Mouse (Mus musculus) midbrain, postnatal 0 days (tissue): Measurements from ENCODE around the gene Kcnk2. TPM values are rescaled to one million over a fixed set of nuclear protein-coding genes. Genes with fewer than 3 reads are reported as not detected.

Source experiments
- ATAC-seq: fragments of 200-750 bp; cut with Nextera tagmentation; 2 replicates; pipeline ENCODE4 v1.8.0; 2017; ENCODE audit warnings: moderate number of reproducible peaks, mild to moderate bottlenecking, moderate TSS enrichment, moderate library complexity; ENCODE audit not compliant: low FRiP score
- DNase-seq: peaks from one replicate; pipeline ENCODE4 v3.0.0-alpha.2; 2015; ENCODE audit warnings: low spot score
- H3K27ac ChIP-seq: fragments of 300-500 bp; sonication (generic); 2 replicates; pipeline ENCODE4 v1.5.1; 2014; ENCODE audit warnings: low read depth, mild to moderate bottlenecking, low read length, mixed read lengths
- H3K27me3 ChIP-seq: fragments of 300-500 bp; sonication (generic); 2 replicates; pipeline ENCODE4 v1.6.1; 2014; ENCODE audit warnings: low read length, control low read depth, mixed read lengths; ENCODE audit not compliant: insufficient read depth
- H3K36me3 ChIP-seq: fragments of 300-500 bp; sonication (generic); 2 replicates; pipeline ENCODE4 v1.6.1; 2014; ENCODE audit warnings: low read length, control low read depth, mixed read lengths; ENCODE audit not compliant: insufficient read depth
- H3K4me1 ChIP-seq: fragments of 300-500 bp; sonication (generic); 2 replicates; pipeline ENCODE4 v1.6.1; 2014; ENCODE audit warnings: mild to moderate bottlenecking, control low read depth, antibody characterized with exemption, low read length, mixed read lengths; ENCODE audit not compliant: insufficient read depth
- H3K4me2 ChIP-seq: fragments of 300-500 bp; sonication (generic); 2 replicates; pipeline ENCODE4 v1.6.1; 2014; ENCODE audit warnings: low read depth, mild to moderate bottlenecking, low read length, mixed read lengths; ENCODE audit not compliant: poor library complexity, severe bottlenecking
- H3K4me3 ChIP-seq: fragments of 300-500 bp; sonication (generic); 2 replicates; pipeline ENCODE4 v1.5.1; 2014; ENCODE audit warnings: low read depth, mild to moderate bottlenecking, low read length, moderate library complexity
- H3K9ac ChIP-seq: fragments of 300-500 bp; sonication (generic); replicated peaks from 2 replicates; pipeline ENCODE4 v1.6.1; 2014; ENCODE audit warnings: mild to moderate bottlenecking, low read length, moderate library complexity, mixed read lengths; ENCODE audit not compliant: poor library complexity, severe bottlenecking
- H3K9me3 ChIP-seq: fragments of 300-500 bp; sonication (generic); 2 replicates; pipeline ENCODE4 v1.6.1; 2016; ENCODE audit warnings: low read length, control low read depth
- CTCF ChIP-seq: IDR thresholded peaks from 2 replicates; pipeline ENCODE4 v1.5.1; 2016; ENCODE audit warnings: antibody characterized with exemption, mild to moderate bottlenecking
- whole genome bisulfite sequencing: fragments of 180-500 bp; shearing (Covaris S2); extraction: QIAGEN DNeasy Blood & Tissue Kit; methylation state at CpG from one replicate; pipeline ENCODE4 v1.1.7; 2014; 5-methylcytosine and 5-hydroxymethylcytosine counted together
- polyA plus RNA-seq: library from polyadenylated mRNA; unstranded; fragments of >200 nt; fragmentation: Nextera tagmentation; extraction: Ambion mirVana; gene quantifications from 2 replicates; pipeline ENCODE4 v1.2.1, GENCODE M21; 2015
- total RNA-seq: library from RNA; depleted of rRNA; stranded (reverse); fragments of >200 nt; gene quantifications from 2 replicates; pipeline ENCODE4 v1.2.3, GENCODE M21; 2014

Kcnk2 gene
- total and polyA plus RNA-seq, 2 experiments from 2014 or later: 17.9 to 19.8 TPM

- Histone ChIP-seq H3K27me3 (no peaks in the 10 kb centered on the region), H3K4me1 (peaks cover 5% of the 10 kb centered on the region; the same call in 1 of the 2 replicates), H3K27ac (peak overlapping the region; percentile 58), H3K36me3 (no peaks in the 10 kb centered on the region; the same call in 1 of the 2 replicates), H3K4me3 (peak overlapping the region; percentile 78), H3K4me2 (peak overlapping the region; percentile 85), H3K9me3 (no peaks in the 10 kb centered on the region), H3K9ac (peak overlapping the region; percentile 59)
- WGBS: 3% methylated on average over 30 of the region's 30 CpGs
- DNase-seq (peak; percentile 45), ATAC-seq (no peak; the same call in 1 of the 2 replicates)
- TF ChIP-seq CTCF: no peak
These were observed 59.5 kb downstream of the Kcnk2 start for GRCm38 (mm10) chr1:189342416-189343104.

- Histone ChIP-seq H3K27ac (no peak overlapping the region), H3K9me3 (no peaks in the 10 kb centered on the region), H3K9ac (peak overlapping the region; percentile 48; the same call in 1 of the 2 replicates), H3K27me3 (no peaks in the 10 kb centered on the region), H3K4me1 (peaks cover 5% of the 10 kb centered on the region; the same call in 1 of the 2 replicates), H3K36me3 (peaks cover 3% of the 10 kb centered on the region), H3K4me3 (peak overlapping the region; percentile 78), H3K4me2 (peak overlapping the region; percentile 85)
- ATAC-seq (0 out of 2 replicates have a peak, but pooled peaks have one; percentile 17), DNase-seq (peak; percentile 5)
- WGBS: 41% methylated on average over 4 of the region's 4 CpGs
- no peak for TF ChIP-seq CTCF
These were observed 60.6 kb downstream of the Kcnk2 start for GRCm38 (mm10) chr1:189341381-189341917.

- Histone ChIP-seq H3K36me3 (no peaks in the 10 kb centered on the region), H3K4me2 (no peak overlapping the region), H3K27ac (no peak overlapping the region), H3K9me3 (no peaks in the 10 kb centered on the region), H3K4me1 (no peaks in the 10 kb centered on the region), H3K9ac (no peak overlapping the region), H3K27me3 (no peaks in the 10 kb centered on the region), H3K4me3 (no peak overlapping the region)
- ATAC-seq (no peak), DNase-seq (no peak)
- TF ChIP-seq CTCF: peak; percentile 47
- WGBS: 58% methylated on average over 2 of the region's 2 CpGs
These were observed 86.2 kb downstream of the Kcnk2 start for GRCm38 (mm10) chr1:189315896-189316295.

- no peak for ATAC-seq
- Histone ChIP-seq H3K4me1 (no peaks in the 10 kb centered on the region), H3K27ac (no peak overlapping the region), H3K4me2 (no peak overlapping the region), H3K4me3 (no peak overlapping the region), H3K27me3 (no peaks in the 10 kb centered on the region), H3K9me3 (no peaks in the 10 kb centered on the region), H3K36me3 (no peaks in the 10 kb centered on the region), H3K9ac (no peak overlapping the region)
- DNase-seq: no peak
- WGBS: 80% methylated on average over 6 of the region's 6 CpGs
- no peak for TF ChIP-seq CTCF
These were observed 87.6 kb downstream of the Kcnk2 start for GRCm38 (mm10) chr1:189314495-189314894.

- 67% methylated on average over 7 of the region's 7 CpGs for WGBS
These were observed 88.3 kb downstream of the Kcnk2 start for GRCm38 (mm10) chr1:189313750-189314149.

GRCm38 (mm10) chr1:189310145-189310544, 91.9 kb downstream of the Kcnk2 start:
- H3K9ac ChIP-seq: no peak overlapping the region
- no peaks in the 10 kb centered on the region for H3K36me3 ChIP-seq
- no peak overlapping the region for H3K4me3 ChIP-seq
- ATAC-seq: no peak
- WGBS: 67% methylated on average over 2 of the region's 2 CpGs
- no peaks in the 10 kb centered on the region for H3K9me3 ChIP-seq
- H3K27ac ChIP-seq: no peak overlapping the region
- H3K4me1 ChIP-seq: no peaks in the 10 kb centered on the region
- TF ChIP-seq CTCF: no peak
- H3K27me3 ChIP-seq: no peaks in the 10 kb centered on the region
- H3K4me2 ChIP-seq: no peak overlapping the region
- peak; percentile 42 for DNase-seq

More at GRCm38 (mm10) chr1:189313750-189314149, 88.3 kb downstream of the Kcnk2 start:
- no peak overlapping the region for H3K9ac ChIP-seq
- ATAC-seq: no peak
- H3K27ac ChIP-seq: 0 out of 2 replicates have a peak overlapping the region, but pooled peaks have one; percentile 3
- no peak for DNase-seq
- H3K4me1 ChIP-seq: no peaks in the 10 kb centered on the region
- no peak overlapping the region for H3K4me2 ChIP-seq
- H3K9me3 ChIP-seq: no peaks in the 10 kb centered on the region
- H3K36me3 ChIP-seq: no peaks in the 10 kb centered on the region
- TF ChIP-seq CTCF: no peak
- no peaks in the 10 kb centered on the region for H3K27me3 ChIP-seq
- H3K4me3 ChIP-seq: no peak overlapping the region
